Mouse (Mus musculus) MEL (cell line): ENCODE results near the gene Mindy3. TPM values are rescaled to one million over a fixed set of nuclear protein-coding genes. Genes with fewer than 3 reads are reported as not detected.

Experiments used
- DNase-seq: peaks from one replicate; pipeline ENCODE4 v3.0.0; 2011; ENCODE audit warnings: low read depth, low spot score
- H3K27ac ChIP-seq: 2 replicates; pipeline ENCODE4 v1.5.1; 2012; ENCODE audit warnings: low read depth, mild to moderate bottlenecking, control low read depth, low read length, moderate library complexity; ENCODE audit not compliant: control insufficient read depth
- H3K27me3 ChIP-seq, 2 experiments: fragments of 150-350 bp in 1 of 2; sonication (generic) in 1 of 2; 2 replicates each; pipeline ENCODE4 v1.6.1; 2012; ENCODE audit warnings: low read length in 2 of 2, mild to moderate bottlenecking in 2 of 2, improper control_type of control experiment in 1 of 2, moderate library complexity in 1 of 2; ENCODE audit not compliant: insufficient read depth in 2 of 2, control insufficient read depth in 1 of 2
- H3K36me3 ChIP-seq, 2 experiments: 2 replicates each; pipeline ENCODE4 v1.6.1; 2012 to 2014; ENCODE audit warnings: low read length in 2 of 2, improper control_type of control experiment in 1 of 2, inconsistent platforms in 1 of 2, mild to moderate bottlenecking in 1 of 2; ENCODE audit not compliant: insufficient read depth in 2 of 2, control insufficient read depth in 1 of 2
- H3K4me1 ChIP-seq, 2 experiments: fragments of 150-350 bp in 1 of 2; sonication (generic) in 1 of 2; 2 replicates each; pipeline ENCODE4 v1.6.1; 2012; ENCODE audit warnings: low read length in 2 of 2, improper control_type of control experiment in 1 of 2, mild to moderate bottlenecking in 1 of 2; ENCODE audit not compliant: insufficient read depth in 2 of 2, control insufficient read depth in 1 of 2
- H3K4me3 ChIP-seq, 2 experiments: fragments of 150-350 bp in 1 of 2; sonication (generic) in 1 of 2; 2 replicates each; pipeline ENCODE4 v1.5.1; 2012; ENCODE audit warnings: low read depth in 2 of 2, low read length in 2 of 2, mild to moderate bottlenecking in 2 of 2, moderate library complexity in 2 of 2, control low read depth in 1 of 2, improper control_type of control experiment in 1 of 2; ENCODE audit not compliant: control insufficient read depth in 1 of 2, insufficient read depth in 1 of 2
- H3K79me2 ChIP-seq: 2 replicates; pipeline ENCODE4 v1.6.1; 2012; ENCODE audit warnings: mild to moderate bottlenecking, low read length, moderate library complexity; ENCODE audit not compliant: control insufficient read depth, poor library complexity, insufficient read depth
- H3K9ac ChIP-seq: 2 replicates; pipeline ENCODE4 v1.6.1; 2012; ENCODE audit warnings: low read depth, mild to moderate bottlenecking, control low read depth, low read length, moderate library complexity; ENCODE audit not compliant: control insufficient read depth, poor library complexity, severe bottlenecking
- H3K9me3 ChIP-seq: fragments of 150-350 bp; sonication (generic); replicated peaks from 2 replicates; pipeline ENCODE4 v1.6.1; 2012; ENCODE audit warnings: mild to moderate bottlenecking, low read length, improper control_type of control experiment, moderate library complexity; ENCODE audit not compliant: insufficient read depth
- CHD2 ChIP-seq: IDR thresholded peaks from 2 replicates; pipeline ENCODE4 v1.6.1; 2011; ENCODE audit warnings: low read length, improper control_type of control experiment
- CTCF ChIP-seq, 3 experiments: IDR thresholded peaks in 2 of 3; conservative IDR thresholded peaks in 1 of 3; 2 replicates each; pipeline ENCODE4 v1.5.1; 2011 to 2012; ENCODE audit warnings: low read length in 3 of 3, low read depth in 2 of 3, mild to moderate bottlenecking in 2 of 3, improper control_type of control experiment in 1 of 3, inconsistent platforms in 1 of 3, mixed read lengths in 1 of 3, moderate library complexity in 1 of 3; ENCODE audit not compliant: control insufficient read depth in 1 of 3, insufficient read depth in 1 of 3, poor library complexity in 1 of 3, severe bottlenecking in 1 of 3
- EP300 ChIP-seq, 2 experiments: IDR thresholded peaks; 2 replicates each; pipeline ENCODE4 v1.6.1; 2011; ENCODE audit warnings: improper control_type of control experiment in 2 of 2, low read length in 2 of 2, low read depth in 1 of 2, mild to moderate bottlenecking in 1 of 2
- GATA1 ChIP-seq: IDR thresholded peaks from 2 replicates; pipeline ENCODE4 v1.6.1; 2011; ENCODE audit warnings: low read depth, low read length, improper control_type of control experiment
- MAZ ChIP-seq: IDR thresholded peaks from 2 replicates; pipeline ENCODE4 v1.6.1; 2012; ENCODE audit warnings: low read depth, mild to moderate bottlenecking, inconsistent platforms, low read length, improper control_type of control experiment
- MEF2A ChIP-seq: IDR thresholded peaks from 2 replicates; pipeline ENCODE4 v1.6.1; 2014; ENCODE audit warnings: low read depth, mild to moderate bottlenecking, inconsistent platforms, low read length, improper control_type of control experiment; ENCODE audit not compliant: poor library complexity, insufficient replicate concordance, severe bottlenecking; ENCODE audit errors: extremely low read depth
- MXI1 ChIP-seq: IDR thresholded peaks from 2 replicates; pipeline ENCODE4 v1.6.1; 2011; ENCODE audit warnings: mild to moderate bottlenecking, low read depth, low read length, improper control_type of control experiment
- MYB ChIP-seq: IDR thresholded peaks from 2 replicates; pipeline ENCODE4 v1.6.1; 2011; ENCODE audit warnings: mild to moderate bottlenecking, low read depth, low read length, improper control_type of control experiment
- POLR2A ChIP-seq, 2 experiments: IDR thresholded peaks; 2 replicates each; pipeline ENCODE4 v1.6.1; 2011 to 2012; ENCODE audit warnings: low read length in 2 of 2, mild to moderate bottlenecking in 2 of 2, control low read depth in 1 of 2, improper control_type of control experiment in 1 of 2, low read depth in 1 of 2, moderate library complexity in 1 of 2; ENCODE audit not compliant: control insufficient read depth in 1 of 2, insufficient read depth in 1 of 2, poor library complexity in 1 of 2
- POLR2AphosphoS5 ChIP-seq: IDR thresholded peaks from 2 replicates; pipeline ENCODE4 v1.6.1; 2012; ENCODE audit warnings: low read depth, borderline replicate concordance, mild to moderate bottlenecking, inconsistent platforms, low read length, moderate library complexity, mixed read lengths
- RCOR1 ChIP-seq: IDR thresholded peaks from 2 replicates; pipeline ENCODE4 v1.6.1; 2012; ENCODE audit warnings: low read depth, mild to moderate bottlenecking, inconsistent platforms, low read length, improper control_type of control experiment
- SMC3 ChIP-seq: IDR thresholded peaks from 2 replicates; pipeline ENCODE4 v1.6.1; 2011; ENCODE audit warnings: low read depth, low read length, improper control_type of control experiment
- TAL1 ChIP-seq: IDR thresholded peaks from 2 replicates; pipeline ENCODE4 v1.6.1; 2012; ENCODE audit warnings: mild to moderate bottlenecking, inconsistent platforms, low read length, moderate library complexity, mixed read lengths
- TBP ChIP-seq: IDR thresholded peaks from 2 replicates; pipeline ENCODE4 v1.8.0; 2011; ENCODE audit warnings: low read depth, low read length, improper control_type of control experiment
- USF2 ChIP-seq, 2 experiments: IDR thresholded peaks; 2 replicates each; pipeline ENCODE4 v1.6.1; 2011 to 2012; ENCODE audit warnings: improper control_type of control experiment in 2 of 2, low read length in 2 of 2, borderline replicate concordance in 1 of 2, inconsistent platforms in 1 of 2, low read depth in 1 of 2, mild to moderate bottlenecking in 1 of 2; ENCODE audit not compliant: insufficient read depth in 1 of 2
- polyA plus RNA-seq, 2 experiments: library from polyadenylated mRNA; stranded (reverse) in 1 of 2; unstranded in 1 of 2; fragments of >175 nt in 1 of 2; fragments of >200 nt in 1 of 2; gene quantifications; 2 replicates each; pipeline versions ENCODE4 v1.2.1 to v1.2.4; 2012; ENCODE audit warnings: low replicate concordance in 2 of 2, low read depth in 1 of 2; ENCODE audit not compliant: insufficient read length in 2 of 2, insufficient read depth in 1 of 2, missing spikeins in 1 of 2
- total RNA-seq: library from RNA; depleted of rRNA; stranded (reverse); fragments of 300-350 nt; gene quantifications from 2 replicates; pipeline ENCODE4 v1.2.3, GENCODE M21; 2012

Mindy3 gene
- total and polyA plus RNA-seq, 3 experiments, result 23.8 to 40.6 TPM; not detected in 1

DNA sequence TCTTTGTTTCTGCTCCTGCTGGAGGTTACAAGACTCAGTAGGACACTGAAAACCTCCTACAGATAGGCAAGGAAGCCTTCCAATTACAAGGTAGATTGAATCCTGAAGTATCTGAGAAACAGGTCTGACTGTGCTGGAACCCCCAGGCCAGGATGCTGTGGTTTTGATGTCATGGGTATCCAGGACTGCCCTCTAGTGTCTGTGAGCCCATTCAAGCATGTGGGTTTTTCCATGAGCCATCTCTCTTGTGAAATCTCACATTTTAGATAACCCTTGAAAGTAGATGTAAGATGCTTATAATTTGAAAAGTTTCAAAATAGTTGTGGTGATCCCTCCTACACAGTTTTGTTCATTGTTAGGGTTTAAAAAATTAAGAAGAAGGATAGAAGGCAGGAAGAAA, 110.8 kb downstream of the Mindy3 start:
- Histone ChIP-seq H3K9ac (no peak overlapping the region), H3K27ac (no peak overlapping the region), H3K36me3 (no peaks in the 10 kb centered on the region), H3K4me1 (no peaks in the 10 kb centered on the region), H3K27me3 (no peaks in the 10 kb centered on the region; a peak in 1 of 4 replicates), H3K9me3 (no peaks in the 10 kb centered on the region), H3K4me3 (no peak overlapping the region), H3K79me2 (no peaks in the 10 kb centered on the region)
- TF ChIP-seq CTCF (IDR thresholded peaks at IDR 0.05 in 2 of 3, conservative IDR thresholded peaks at IDR 0.05 in 1 of 3; ENCODE audit: control insufficient read depth in 1 of 3, insufficient read depth in 1 of 3, low read depth in 2 of 3, low read length in 3 of 3, poor library complexity in 1 of 3, severe bottlenecking in 1 of 3) (0 out of 6 replicates have a peak, but pooled peaks of 2 of the 3 experiments have one; percentile 3 to 8), RCOR1 (no peak), POLR2A (IDR thresholded peaks at IDR 0.05; ENCODE audit: control insufficient read depth in 1 of 2, insufficient read depth in 1 of 2, low read depth in 1 of 2, low read length in 2 of 2, poor library complexity in 1 of 2) (no peak), POLR2AphosphoS5 (no peak), SMC3 (peak; percentile 3; the same call in 1 of the 2 replicates)
- no peak for DNase-seq

DNA sequence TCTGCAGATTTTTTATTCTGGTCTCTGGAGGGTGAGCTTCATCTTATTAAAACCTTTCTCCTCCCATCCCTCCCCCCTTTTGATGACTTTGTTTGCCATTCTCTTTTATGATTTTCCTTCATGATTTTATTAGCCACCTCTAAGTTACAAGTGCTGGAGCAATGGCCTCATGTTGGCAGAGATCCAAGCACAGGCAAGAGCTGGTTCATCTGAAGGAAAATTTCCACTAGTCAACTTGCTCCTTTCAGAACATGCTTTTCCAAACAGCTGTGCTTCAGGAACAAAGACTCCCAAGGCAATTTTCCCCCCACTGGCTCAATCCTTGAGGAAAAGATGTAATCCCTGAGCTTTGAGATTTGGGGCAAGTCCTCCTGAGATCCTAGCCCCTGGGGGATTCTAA, 112.0 kb downstream of the Mindy3 start:
- Histone ChIP-seq H3K27ac (no peak overlapping the region), H3K4me1 (no peaks in the 10 kb centered on the region), H3K27me3 (no peaks in the 10 kb centered on the region; a peak in 1 of 4 replicates), H3K9ac (no peak overlapping the region), H3K36me3 (no peaks in the 10 kb centered on the region), H3K4me3 (no peak overlapping the region), H3K9me3 (no peaks in the 10 kb centered on the region), H3K79me2 (no peaks in the 10 kb centered on the region)
- peak; percentile 4 for DNase-seq
- no peak for TF ChIP-seq MYB
- TF ChIP-seq CHD2, result no peak
- TF ChIP-seq TAL1, result no peak
- TF ChIP-seq MAZ, result no peak
- no peak for TF ChIP-seq USF2 (IDR thresholded peaks at IDR 0.05; ENCODE audit: borderline replicate concordance in 1 of 2, insufficient read depth in 1 of 2, low read depth in 1 of 2, low read length in 2 of 2)
- TF ChIP-seq MXI1, result no peak
- no peak for TF ChIP-seq EP300 (IDR thresholded peaks at IDR 0.05; ENCODE audit: low read depth in 1 of 2, low read length in 2 of 2)
- TF ChIP-seq GATA1, result no peak
- TF ChIP-seq TBP, result no peak
- TF ChIP-seq MEF2A, result no peak
